Mouse (Mus musculus): ENCODE results near the gene Eipr1.

GRCm38 (mm10) chr12:28793715-28794114 lies 42.1 kb downstream of the Eipr1 start:
- TF ChIP-seq CTCF (IDR thresholded peaks at IDR 0.05; ENCODE audit: insufficient read depth, low read length) (no peak), POLR2A (IDR thresholded peaks at IDR 0.05; ENCODE audit: borderline replicate concordance, extremely low read depth, low read depth, low read length) (no peak)
